Mouse (Mus musculus) lung, postnatal 0 days (tissue): Measurements from ENCODE around the gene Uri1.

Experiments
- CTCF ChIP-seq: IDR thresholded peaks from 2 replicates; pipeline ENCODE4 v1.5.1; 2016; ENCODE audit warnings: antibody characterized with exemption, mild to moderate bottlenecking
- EP300 ChIP-seq: IDR thresholded peaks from 2 replicates; pipeline ENCODE4 v1.6.1; 2016; ENCODE audit warnings: antibody characterized with exemption, mild to moderate bottlenecking, control low read depth

GRCm38 (mm10) chr7:37979729-37980128 lies 43.6 kb downstream of the Uri1 start:
- TF ChIP-seq CTCF = no peak
- TF ChIP-seq EP300 = no peak
